Mouse (Mus musculus) frontal cortex, postnatal 25 days (tissue): ENCODE measurements around the gene Mss51.

ENCODE experiments used
- DNase-seq, 2 experiments: peaks; one replicate each; pipeline ENCODE4 v3.0.0; 2022; ENCODE audit warnings: low spot score in 2 of 2

Mss51 gene

GRCm38 (mm10) chr14:20451765-20452331, 44.9 kb downstream of the Mss51 start, which contains the start of gene Cfap70:
Gene Cfap70 (minus strand): TSS chr14:20452226.
- peak; percentile 14 to 19 for DNase-seq

- DNase-seq, result no peak
These were observed 45.4 kb downstream of the Mss51 start for GRCm38 (mm10) chr14:20451302-20451701.

GRCm38 (mm10) chr14:20447209-20447608, 49.5 kb downstream of the Mss51 start:
- peak in 1 of 2 experiments; percentile 22 for DNase-seq

- DNase-seq, result no peak
These were observed 54.4 kb downstream of the Mss51 start for GRCm38 (mm10) chr14:20442252-20442651.

GRCm38 (mm10) chr14:20436976-20437375, 59.7 kb downstream of the Mss51 start:
- DNase-seq, result no peak
